Mouse (Mus musculus): ENCODE data around the gene Nat9. TPM values are rescaled to one million over a fixed set of nuclear protein-coding genes. Genes with fewer than 3 reads are reported as not detected.

Gene Nat9
- total RNA-seq, 1 experiment from 2014 or later, result 50.6 TPM

DNA sequence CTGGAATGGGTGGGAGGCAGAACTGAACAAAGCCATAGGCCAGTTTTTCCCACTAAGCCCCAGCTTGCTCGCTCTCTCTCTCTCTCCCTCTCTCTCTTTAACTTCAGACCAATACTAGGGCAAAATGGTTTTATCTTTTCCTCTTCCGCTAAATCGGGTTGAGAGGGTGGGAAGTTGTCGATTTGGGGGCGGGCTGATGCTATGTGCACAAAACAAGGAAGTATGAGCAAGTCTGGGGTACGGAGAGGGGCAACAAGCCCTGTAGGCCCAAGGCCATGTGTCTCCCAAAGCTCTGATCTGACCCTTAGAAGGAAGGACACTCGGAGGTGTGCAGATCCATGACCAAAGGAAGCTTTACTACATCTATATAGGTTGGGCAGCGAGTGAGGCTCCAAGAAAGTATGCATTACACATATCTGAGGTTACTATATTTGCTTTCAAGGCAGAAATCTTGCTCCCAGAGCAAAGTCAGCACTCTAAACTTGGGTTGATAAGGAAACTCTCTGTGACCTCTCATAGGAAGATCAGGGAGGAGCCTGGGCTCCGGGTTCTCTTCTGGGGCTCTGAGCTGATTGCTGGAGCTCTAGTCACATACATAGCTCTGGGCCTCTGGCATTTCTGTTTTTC is 26.0 kb downstream of the Nat9 start:
- no peak for ATAC-seq (ENCODE audit: extremely low read depth, insufficient number of reproducible peaks, low FRiP score, poor library complexity, severe bottlenecking)

GRCm38 (mm10) chr11:115160883-115161577 is 26.6 kb downstream of the Nat9 start:
- peak; percentile 19; the same call in 1 of the 2 replicates for ATAC-seq (ENCODE audit: extremely low read depth, insufficient number of reproducible peaks, low FRiP score, poor library complexity, severe bottlenecking)

GRCm38 (mm10) chr11:115160016-115160797 is 27.5 kb downstream of the Nat9 start:
- no peak for ATAC-seq (ENCODE audit: extremely low read depth, insufficient number of reproducible peaks, low FRiP score, poor library complexity, severe bottlenecking)

DNA sequence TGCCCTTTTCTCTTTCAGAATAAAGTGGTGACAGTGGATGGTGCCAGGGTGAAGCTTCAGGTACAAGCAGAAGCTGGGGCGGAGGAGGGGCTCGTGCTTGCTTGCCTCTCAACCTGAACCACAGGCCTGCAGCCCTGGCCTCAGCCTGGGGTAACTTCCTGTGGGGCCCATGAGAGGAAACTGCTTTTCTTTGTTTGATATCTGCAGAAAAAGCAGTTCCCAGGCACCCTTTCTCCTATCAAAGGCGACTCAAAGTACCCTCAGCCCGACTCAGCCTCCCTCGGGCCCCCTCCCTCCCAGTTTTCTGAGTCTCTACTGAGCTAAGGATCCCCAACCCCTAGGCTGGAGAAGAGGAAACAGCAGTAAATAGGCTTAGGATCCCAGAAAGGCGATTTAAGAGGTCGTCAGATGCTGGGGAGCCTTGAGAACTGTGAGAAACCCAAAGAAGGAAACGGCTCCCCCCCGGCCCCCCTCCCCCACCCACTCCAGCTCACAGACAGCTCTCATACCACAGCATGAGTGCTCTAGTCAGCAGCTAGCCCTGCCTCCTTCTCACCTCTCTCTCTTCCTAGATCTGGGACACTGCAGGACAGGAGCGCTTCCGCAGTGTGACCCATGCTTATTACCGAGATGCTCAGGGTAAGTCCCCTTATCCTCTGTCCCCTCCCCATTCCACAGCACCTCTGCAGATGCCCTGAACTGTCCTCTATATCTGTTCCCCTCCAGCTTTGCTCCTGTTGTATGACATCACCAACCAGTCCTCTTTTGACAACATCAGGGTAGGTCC is 29.5 kb downstream of the Nat9 start:
- no peak for ATAC-seq (ENCODE audit: extremely low read depth, insufficient number of reproducible peaks, low FRiP score, poor library complexity, severe bottlenecking)

DNA sequence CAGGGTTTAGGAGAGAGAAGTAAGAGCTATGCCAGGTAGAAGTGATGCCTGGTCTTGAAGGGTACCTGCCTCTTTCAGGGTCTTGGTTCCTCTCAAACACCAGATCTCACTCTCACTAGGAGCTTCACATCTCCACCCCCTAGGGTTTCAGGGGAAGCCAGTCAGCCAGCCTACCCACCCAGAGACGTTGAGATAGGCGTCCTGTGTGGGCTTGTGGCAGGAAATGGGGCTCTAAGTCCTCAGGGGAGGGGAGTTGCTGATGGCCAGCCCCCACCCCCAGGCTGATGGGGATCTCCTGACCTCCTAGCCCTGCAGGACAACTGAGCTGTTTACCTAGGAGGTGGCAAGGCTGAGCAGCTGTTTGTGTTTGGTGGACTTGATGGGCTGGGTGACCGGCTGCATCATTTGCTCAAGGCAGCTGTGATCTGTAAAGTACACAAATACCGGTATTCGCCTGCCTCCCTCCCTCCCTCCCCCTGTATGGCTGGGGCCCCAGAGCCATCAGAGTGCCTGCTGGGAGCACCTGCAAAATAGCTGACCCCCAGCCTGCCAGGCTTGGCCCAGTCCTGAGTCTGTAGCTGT is 32.5 kb downstream of the Nat9 start:
- no peak for ATAC-seq (ENCODE audit: extremely low read depth, insufficient number of reproducible peaks, low FRiP score, poor library complexity, severe bottlenecking)

DNA sequence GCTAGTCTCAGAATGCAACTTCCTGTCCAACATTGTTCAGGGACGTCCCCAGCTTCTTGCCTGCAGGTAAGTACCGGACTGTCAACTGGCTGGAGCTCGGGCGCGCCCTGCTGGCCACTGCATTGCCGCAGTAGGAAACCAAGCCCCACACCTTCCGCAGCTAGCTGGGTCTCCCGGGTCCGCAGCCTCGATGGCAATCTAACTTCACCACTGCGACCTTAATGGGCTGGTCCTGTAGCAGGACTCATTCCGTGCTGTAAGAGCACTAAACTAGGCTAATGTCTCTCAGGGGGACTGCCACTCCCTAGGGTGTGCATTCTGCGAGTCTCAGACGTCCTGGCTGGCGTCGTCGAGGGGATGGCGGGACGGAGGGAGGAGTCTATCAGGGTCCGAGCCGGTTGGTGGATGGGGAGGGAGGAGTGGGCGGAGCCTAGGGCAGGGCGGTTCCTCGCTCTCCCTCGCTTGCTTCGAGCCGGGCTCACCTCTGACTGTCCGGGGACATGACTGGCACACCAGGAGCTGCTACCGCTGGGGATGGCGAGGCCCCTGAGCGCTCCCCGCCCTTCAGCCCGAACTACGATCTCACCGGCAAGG is 33.9 kb downstream of the Nat9 start:
- peak; percentile 83 for ATAC-seq (ENCODE audit: extremely low read depth, insufficient number of reproducible peaks, low FRiP score, poor library complexity, severe bottlenecking)

GRCm38 (mm10) chr11:115153088-115153487 is 34.6 kb downstream of the Nat9 start:
- ATAC-seq (ENCODE audit: extremely low read depth, insufficient number of reproducible peaks, low FRiP score, poor library complexity, severe bottlenecking), result no peak

- no peak for ATAC-seq (ENCODE audit: extremely low read depth, insufficient number of reproducible peaks, low FRiP score, poor library complexity, severe bottlenecking)
Observed at GRCm38 (mm10) chr11:115151755-115152429, 35.8 kb downstream of the Nat9 start.

GRCm38 (mm10) chr11:115150741-115151254 is 36.9 kb downstream of the Nat9 start:
- no peak for ATAC-seq (ENCODE audit: extremely low read depth, insufficient number of reproducible peaks, low FRiP score, poor library complexity, severe bottlenecking)

GRCm38 (mm10) chr11:115147813-115148212 is 39.8 kb downstream of the Nat9 start:
- ATAC-seq (ENCODE audit: extremely low read depth, insufficient number of reproducible peaks, low FRiP score, poor library complexity, severe bottlenecking), result no peak

- no peak for ATAC-seq (ENCODE audit: extremely low read depth, insufficient number of reproducible peaks, low FRiP score, poor library complexity, severe bottlenecking)
Observed at GRCm38 (mm10) chr11:115141970-115142369, 45.7 kb downstream of the Nat9 start.

- ATAC-seq (ENCODE audit: extremely low read depth, insufficient number of reproducible peaks, low FRiP score, poor library complexity, severe bottlenecking), result peak; percentile 90
Observed at GRCm38 (mm10) chr11:115138597-115139262, 48.9 kb downstream of the Nat9 start.

- peak; percentile 96 for ATAC-seq (ENCODE audit: extremely low read depth, insufficient number of reproducible peaks, low FRiP score, poor library complexity, severe bottlenecking)
Observed at GRCm38 (mm10) chr11:115133800-115134199, 53.9 kb downstream of the Nat9 start, which contains the start of gene Cd300lf. TSS of gene Cd300lf (minus strand) at chr11:115133992.
